Mouse (Mus musculus): ENCODE data around the gene Hist1h2bb.

Hist1h2bb gene

DNA sequence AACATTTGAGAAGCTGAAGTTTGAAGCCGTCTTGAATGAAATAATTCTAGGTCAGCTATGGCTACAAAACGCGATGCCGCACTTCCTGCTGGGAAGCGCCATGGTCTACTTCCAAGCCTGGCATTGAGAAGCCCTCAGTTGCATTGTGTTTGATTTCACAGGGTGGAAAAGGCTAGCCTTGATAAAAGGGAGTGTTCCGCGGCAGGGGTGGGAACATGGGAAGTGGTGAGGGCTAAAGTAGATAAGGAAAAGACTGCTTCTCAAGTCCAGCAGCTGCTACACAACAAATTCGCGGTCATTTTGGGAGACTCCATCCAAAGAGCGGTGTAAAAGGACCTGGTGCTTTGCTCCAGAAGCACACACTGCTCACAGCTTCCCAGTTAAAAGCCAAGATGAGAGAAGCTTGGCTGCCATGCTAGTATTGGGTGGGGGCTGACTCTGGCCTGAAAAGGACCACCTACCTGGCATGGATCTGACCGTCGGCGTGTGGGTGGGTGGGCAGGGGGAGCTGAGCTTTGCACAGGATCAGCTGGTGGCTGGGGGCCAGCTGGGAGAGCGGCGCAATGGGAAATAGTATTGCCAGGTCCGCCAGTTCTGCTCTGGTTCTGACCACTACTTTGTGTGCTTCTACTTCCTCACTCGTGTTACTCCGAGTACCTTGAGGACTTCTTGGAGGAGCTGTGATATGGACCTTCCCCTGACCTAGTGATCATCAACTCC is 17.9 kb upstream of the Hist1h2bb start:
- DNase-seq (ENCODE audit: low spot score) = no peak

DNA sequence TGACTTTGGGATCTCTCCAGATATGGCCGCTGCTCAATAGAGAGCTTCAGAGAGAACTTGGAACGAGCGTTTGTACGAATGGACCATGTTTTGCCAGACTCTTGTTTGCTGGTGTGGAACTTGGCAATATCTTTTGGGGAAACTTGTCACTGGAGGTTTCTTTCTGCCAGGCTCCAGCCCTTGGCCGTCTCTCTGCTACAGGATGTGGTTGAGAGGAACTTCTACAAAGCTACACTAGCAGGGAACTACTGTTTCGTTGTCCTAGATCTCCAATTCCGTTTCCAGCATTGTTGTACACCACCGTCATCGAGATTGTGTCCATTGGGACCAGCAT is 17.4 kb upstream of the Hist1h2bb start:
- DNase-seq (ENCODE audit: low spot score) = no peak

DNA sequence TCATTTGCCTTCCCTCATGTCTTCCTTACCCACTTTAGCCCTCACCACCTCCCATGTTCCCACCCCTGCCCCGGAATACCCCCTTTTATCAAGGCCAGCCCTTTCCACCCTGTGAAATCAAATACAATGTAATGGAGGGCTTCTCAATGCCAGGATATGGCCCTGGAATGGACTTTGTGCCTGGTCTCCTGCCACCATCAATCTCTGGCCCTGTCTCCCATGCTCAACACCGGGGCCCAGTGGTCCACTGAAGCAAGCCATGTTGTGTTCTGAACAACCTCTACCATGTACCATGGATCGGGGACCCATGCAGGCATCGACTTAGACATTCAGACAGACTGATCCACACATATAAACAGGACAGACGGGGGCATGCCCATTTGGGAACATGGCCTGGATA is 16.8 kb upstream of the Hist1h2bb start:
- DNase-seq (ENCODE audit: low spot score) = no peak

DNA sequence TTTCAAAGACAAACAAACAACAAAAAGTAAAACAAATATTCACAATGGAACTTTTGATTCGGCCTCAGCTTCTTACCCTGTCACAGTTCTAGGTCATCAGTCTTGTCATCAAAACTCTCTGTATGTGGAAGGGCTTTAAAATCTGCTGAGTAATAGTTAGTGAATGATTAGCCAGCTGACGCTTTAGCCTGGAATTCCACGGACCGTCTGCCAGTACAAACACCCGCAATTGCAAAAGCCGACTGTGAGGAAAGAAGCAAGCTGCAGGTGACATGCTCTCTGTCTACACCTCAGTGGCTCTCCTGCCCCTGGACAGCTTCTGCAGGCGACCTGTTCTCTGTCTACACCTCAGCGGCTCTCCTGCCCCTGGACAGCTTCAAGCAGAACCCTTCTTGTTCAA is 16.1 kb upstream of the Hist1h2bb start:
- DNase-seq (ENCODE audit: low spot score) = no peak

DNA sequence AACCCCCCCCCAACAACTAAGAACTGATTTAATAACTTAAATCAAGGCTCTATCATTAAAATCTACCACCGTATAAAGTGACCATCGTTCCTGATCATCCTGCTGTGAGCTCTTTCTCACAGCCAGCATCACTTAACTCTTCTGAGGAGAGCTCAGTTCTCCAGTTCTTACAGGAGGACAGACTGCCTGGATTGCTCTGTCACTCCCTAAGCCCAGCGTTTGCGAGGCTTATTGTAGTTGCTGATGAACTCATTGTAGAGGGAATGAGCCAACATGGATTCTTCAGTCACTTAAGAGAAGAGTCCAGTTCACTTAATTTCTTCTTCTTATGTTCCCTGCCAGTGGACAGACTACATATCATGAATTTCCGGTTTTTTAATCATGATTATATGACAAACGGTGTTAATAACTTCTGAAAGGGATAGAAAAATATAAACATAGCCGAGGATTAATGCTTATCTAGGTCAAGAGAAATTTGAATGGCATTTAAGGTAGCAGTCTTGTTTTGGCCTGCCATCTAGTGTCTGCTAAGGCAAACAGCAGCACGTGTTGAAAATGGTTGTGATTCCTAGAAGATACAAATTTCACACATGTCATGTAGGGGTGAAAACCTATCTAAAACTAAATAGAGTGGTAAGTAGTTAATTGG is 14.3 kb upstream of the Hist1h2bb start:
- no peak for DNase-seq (ENCODE audit: low spot score)

DNA sequence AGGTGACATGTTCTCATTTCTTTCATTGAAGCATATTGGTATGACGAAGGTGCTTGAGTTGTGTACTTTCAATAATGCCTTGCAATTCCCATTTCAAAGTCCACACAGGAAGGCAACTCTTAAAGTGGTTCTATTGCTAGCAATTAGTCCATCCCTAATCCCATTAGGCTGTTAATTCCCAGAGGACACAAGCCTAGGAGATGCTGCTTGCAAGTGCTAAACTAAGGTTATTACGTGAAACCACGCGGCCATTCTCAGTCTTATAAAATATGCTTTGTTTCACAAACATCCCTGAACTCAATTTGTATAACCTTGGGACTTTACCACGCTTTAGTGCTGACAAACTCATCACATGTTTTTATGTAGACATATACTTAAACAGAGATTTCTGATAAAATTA is 9.4 kb upstream of the Hist1h2bb start:
- no peak for DNase-seq (ENCODE audit: low spot score)

DNA sequence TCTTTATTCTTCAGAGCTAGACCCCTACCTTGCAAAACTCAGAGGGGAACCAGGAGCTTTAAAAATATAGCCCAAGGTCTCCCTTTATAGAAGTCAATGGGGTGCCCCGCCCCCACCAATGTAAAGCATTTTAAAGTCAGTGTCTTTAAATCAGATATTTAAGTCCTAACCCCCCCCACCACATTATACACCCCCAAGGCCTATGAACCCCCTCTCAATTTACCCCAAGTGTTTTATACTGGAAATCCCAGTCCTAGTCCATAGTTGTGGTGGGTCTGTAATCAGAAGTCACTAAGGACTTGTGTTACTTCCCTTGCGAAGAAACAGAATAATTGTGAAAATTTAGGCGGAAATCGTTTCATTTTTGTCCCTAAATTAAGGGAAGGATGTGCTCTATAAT is 8.5 kb upstream of the Hist1h2bb start:
- DNase-seq (ENCODE audit: low spot score) = no peak

DNA sequence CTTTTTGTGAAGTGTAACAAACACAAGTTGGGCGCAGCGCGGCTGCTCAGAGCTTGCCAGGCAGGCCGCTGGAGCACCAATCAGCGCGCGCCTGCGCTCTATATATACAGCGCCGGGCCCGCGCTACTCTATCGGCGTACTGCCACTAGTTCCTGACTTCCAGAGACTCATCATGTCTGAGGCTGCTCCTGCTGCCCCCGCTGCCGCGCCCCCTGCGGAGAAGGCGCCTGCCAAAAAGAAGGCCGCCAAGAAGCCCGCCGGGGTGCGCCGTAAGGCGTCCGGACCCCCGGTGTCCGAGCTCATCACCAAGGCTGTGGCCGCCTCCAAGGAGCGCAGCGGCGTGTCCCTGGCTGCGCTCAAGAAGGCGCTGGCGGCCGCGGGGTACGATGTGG is 7.9 kb upstream of the Hist1h2bb start, which contains the start of gene Hist1h1c:
TSS of gene Hist1h1c (plus strand) at position 132 of the 392 bp plus-strand sequence.
- DNase-seq (ENCODE audit: low spot score) = peak; percentile 80

DNA sequence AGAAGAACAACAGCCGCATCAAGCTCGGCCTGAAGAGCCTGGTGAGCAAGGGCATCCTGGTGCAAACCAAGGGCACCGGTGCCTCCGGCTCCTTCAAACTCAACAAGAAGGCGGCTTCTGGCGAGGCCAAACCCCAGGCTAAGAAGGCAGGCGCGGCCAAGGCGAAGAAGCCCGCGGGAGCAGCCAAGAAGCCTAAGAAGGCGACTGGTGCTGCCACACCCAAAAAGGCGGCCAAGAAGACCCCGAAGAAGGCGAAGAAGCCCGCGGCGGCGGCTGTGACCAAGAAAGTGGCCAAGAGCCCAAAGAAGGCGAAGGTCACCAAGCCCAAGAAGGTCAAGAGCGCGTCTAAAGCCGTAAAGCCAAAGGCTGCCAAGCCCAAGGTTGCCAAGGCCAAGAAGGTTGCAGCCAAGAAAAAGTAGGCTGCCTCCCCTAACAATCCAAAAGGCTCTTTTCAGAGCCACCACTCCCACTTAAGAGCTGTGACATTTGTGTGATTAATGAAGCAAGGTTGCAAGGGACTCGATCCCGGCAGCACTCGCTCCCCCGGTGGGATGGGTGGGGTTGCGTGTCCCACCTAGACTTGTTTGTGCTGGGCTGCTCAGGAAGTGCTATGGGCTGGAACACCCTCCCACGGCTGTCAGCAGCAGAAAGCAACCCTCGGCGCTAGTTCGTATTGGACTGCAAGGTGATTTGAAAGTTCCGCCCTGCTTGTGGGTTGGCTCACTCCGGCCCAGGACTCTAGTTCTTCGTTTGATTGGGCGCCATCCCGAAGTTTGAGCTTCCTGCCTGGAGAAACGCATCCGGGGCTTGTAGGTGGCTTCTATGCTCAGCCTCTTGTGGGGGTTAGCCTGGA is 7.2 kb upstream of the Hist1h2bb start:
- peak; percentile 79 for DNase-seq (ENCODE audit: low spot score)

DNA sequence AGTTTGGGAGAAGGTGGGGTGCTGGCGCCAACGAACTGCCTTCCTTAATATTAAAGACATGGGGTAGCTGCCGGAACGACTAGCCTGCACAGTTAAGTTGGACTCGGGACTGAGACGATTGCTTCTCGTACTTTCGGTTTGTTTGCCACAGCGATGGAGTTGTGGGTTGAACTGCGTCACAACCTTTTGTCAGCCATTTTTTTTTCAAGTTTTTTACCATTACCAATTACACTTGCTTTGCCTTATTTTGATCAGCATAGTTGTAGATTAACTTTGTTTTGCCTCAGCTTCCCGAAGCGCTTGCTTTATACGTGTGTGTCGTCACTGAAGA is 6.6 kb upstream of the Hist1h2bb start:
- DNase-seq (ENCODE audit: low spot score) = no peak

DNA sequence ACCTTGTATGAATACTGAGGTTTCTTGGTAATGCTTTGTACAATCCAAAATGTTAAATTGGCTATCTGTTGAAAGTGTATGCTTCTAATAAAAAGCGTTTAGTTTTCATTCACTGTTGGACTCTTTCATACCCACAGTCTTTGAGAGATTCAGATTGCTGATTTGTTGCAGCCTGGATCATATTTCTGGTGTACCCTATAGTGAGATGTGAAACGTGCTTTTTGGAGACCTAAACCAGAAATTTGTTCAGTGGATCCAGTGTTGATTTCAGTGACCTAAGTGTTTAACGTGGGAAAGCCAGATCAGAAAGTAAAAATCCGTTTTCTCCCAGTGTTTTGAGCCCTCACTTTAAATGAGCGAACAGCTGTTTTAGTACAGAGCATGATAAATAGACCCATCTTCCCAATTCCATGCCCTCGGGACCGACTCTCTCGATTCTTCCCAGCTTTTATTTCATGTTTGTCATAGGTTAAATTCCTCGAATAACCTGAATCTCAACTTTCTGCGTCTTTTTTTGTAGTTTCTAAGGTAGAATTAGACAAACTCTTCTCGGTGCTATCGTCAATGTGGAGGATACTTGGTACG is 6.2 kb upstream of the Hist1h2bb start:
- DNase-seq (ENCODE audit: low spot score) = no peak

DNA sequence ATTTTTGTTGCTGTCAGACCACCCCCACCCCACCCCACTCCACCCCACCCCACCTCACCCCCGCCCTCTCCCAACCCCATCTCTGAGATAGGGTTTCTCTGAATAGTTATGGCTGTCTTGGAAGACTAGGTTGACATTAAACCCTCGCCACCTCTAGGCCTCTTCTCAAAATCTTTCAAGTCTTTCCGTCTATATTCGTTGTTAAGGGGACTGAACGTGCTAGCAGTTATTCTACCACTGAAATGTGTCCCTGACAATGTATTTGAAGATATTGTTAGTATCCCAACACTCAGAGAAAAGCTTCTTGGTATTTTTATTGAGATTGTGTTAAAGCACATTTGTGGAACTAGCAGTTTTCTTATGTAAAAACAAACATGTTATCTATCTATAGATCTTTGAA is 5.6 kb upstream of the Hist1h2bb start:
- no peak for DNase-seq (ENCODE audit: low spot score)

DNA sequence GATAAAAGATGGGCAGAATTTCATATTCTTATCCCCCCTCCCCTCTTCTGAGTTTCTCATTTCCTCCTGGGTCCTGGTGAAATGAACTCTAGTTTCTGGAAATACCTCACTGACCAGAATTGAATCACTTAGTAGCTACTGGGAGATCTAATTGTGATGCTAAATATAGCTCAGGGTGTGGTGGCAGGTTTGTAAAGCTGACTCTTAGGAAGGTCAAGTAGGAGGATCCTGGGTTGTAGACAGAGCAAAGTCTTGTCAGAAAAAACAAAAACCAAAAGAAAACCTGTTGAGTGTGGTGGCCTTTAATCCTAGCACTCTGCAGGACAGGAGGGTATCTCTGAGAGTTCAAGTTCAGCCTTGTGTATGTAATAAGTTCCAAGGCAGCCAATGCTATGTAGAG is 4.5 kb upstream of the Hist1h2bb start:
- DNase-seq (ENCODE audit: low spot score) = no peak

DNA sequence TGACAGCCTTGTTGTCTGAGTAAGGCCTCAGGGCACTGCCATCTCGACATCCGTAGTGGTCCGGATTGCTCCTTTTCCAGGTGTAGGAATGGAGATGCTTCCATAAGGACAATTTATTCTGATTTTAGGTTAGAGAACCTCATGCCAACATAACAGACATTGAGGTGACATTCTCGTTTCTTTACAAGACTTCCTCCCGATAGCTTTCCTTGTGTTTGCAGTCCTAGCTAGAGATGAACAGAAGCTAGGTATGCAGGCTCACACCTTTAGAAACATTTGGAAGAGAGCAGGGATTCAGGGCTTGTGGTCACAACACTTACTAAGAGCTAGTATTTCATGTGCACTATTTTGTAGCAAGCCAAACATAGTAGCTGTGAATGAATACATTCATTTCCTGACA is 3.3 kb upstream of the Hist1h2bb start:
- no peak for DNase-seq (ENCODE audit: low spot score)

DNA sequence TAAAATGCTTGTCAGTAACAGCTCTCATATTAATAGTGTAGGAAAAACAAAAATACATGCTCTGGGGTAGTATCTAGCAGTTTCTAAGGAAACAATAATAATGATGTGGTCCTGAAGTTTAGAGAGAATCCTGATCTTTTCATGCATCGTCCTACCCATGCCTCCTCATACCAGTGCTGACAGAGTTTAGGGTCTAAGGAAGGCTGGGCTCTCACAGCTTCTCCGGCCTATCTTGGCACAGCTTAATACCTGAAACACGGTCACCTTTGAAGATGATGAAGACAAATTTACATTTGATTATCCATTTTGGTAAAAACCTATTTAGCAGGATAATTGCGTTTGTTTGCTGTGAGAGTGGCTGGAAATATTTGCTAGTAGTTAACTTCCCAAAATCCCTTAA is 2.6 kb upstream of the Hist1h2bb start:
- no peak for DNase-seq (ENCODE audit: low spot score)

DNA sequence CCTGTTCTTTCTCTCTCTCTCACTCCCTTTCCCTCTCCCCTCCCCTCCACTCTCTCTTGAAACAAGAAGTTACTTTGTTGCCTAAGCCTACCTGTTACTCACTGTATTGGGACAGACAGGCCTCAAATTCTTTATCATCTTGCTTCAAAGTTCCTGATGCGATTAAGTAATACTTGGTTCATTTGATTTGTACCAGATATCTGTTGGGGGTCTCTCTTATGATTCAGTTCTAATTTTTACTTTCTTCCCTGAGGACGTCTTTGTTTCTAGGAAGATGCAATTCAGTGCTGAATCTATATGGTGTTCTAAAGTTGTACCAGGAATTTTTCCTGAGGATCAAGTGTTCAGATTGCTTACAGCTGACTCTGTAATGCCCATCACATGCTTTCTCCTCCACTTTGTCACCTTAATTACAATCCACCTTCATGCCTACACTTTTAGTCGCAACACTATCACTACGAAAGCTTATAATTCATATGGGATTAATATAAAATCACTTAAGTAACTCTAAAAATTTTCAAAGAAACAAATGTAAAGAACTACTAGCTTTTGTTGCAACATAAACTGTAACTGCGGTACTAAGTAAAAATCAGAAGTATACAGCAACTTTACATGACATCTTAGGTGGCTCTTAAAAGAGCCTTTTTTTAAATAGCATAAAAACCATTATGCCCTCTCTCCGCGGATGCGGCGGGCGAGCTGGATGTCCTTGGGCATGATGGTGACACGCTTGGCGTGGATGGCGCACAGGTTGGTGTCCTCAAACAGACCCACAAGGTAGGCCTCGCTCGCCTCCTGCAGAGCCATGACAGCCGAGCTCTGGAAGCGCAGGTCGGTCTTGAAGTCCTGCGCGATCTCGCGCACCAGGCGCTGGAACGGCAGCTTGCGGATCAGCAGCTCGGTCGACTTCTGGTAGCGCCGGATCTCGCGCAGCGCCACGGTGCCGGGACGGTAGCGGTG is 1.8 kb upstream of the Hist1h2bb start:
- no peak for DNase-seq (ENCODE audit: low spot score)

DNA sequence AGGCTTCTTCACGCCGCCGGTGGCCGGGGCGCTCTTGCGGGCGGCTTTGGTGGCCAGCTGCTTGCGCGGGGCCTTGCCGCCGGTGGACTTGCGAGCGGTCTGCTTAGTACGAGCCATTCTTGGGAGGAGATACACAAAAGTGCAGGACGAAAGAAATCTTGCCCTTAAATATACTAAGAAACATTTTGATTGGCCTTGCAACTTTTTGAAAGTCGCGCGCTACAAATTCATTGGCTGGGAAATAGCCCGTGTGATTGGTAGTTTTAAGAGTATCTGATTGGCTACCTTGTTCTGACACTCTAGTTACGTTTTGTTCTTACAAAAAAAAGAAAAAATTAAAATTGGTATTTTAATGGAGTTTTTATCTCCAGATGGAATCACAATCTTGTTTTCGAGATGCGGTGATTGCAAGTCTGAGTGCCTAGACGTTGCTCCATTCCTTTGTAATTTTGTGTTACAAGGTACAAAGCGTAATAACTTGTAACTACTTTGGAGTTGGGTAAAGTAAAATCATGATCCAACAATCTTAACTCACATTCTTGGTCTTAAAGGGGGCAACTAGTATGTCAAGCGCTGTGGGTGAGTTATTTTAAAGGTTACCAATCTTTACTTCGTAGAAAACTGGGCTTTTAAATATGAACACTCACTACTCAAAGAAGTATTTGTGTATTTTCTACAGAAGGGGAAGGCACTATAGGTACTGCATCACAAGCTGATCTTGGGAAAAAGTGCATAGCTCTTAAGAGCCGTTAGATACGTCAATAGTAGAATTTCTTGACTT is 963 bp upstream of the Hist1h2bb start, which contains the start of gene Hist1h3c:
TSS of gene Hist1h3c (minus strand) at position 222 of the 781 bp plus-strand sequence.
- peak; percentile 69 for DNase-seq (ENCODE audit: low spot score)

DNA sequence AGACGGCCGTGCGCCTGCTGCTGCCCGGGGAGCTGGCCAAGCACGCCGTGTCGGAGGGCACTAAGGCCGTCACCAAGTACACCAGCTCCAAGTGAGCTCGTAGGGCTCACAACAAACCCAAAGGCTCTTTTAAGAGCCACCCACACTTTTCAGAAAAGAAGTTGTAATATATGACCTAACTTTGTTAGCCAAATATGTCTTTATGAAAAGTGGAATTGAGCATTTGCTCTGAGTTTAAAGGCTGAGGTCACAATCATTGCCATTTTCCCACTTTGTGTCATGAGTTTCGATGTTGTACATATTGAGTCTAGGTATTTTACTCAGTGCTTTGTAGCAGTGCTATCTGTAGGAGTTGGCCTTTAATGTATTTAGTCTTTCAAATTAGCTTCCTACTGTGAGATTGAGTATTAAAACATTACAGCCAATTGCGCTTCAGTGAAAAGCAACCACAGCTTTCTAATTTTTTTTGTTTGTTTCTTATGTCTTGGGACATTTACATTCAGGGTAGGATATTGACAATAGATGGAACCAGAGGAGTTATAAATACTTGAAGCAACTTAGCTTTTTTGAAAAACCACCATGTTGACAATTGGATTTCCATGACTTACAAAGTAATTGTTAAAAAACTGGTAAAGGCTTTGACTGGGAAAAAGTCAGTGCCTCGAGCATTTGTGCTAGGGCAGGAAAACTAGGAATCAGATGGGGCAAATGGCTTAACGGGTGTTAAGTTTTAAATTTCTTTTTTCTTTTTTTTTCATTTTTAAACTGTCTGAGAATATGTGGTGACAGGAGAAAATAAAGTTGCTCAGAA is 752 bp downstream of the Hist1h2bb start:
- DNase-seq (ENCODE audit: low spot score) = no peak

DNA sequence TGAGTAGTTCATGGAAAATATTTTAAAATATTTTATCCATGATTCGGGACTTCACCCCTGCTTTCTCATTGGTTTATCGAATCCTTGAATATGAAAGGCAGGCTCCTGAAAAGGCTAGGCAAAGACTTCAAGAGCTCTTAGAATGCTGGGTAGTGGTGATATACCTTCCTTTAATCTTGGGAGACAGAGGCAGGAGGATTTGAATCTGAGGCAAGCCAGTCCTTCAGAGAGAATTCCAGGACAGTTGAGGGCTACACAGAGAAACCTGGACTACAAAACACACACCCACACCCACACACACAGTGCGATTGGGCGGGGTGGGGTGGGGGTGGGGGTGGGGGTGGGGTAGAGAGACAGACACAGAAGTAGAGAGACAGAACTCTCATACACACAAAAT is 1.4 kb downstream of the Hist1h2bb start:
- no peak for DNase-seq (ENCODE audit: low spot score)

DNA sequence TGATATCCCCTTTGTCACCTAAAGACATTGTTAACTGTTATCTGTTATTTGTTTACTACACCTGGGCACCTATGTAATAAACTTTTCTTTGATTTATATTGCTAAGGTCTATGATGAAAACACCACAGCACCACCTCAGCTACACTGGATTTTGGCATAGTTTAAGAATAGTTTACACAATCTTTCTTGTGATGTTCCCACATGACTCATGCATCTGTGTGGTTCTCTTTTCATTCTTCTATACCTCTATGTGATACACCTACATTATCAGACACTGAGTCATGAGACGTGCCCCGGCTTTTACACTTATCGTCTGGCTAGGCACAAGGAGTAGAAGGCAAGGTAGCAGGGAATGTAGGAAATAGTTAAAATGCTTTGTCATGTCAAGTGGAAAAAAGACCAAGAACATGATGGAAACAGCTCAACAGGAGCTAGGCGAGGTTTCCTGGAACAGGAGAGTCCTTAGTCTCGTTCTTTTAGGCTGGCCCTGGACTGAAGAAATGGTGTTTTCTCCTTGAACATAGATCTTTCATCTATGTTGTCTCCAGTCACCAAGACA is 3.1 kb downstream of the Hist1h2bb start:
- no peak for DNase-seq (ENCODE audit: low spot score)

All from urinary bladder, postnatal 25 days (tissue).